Mouse (Mus musculus) erythroblast, embryonic 14.5 days (primary cell): ENCODE measurements around the gene Mlycd.

ENCODE experiments used
- GATA1 ChIP-seq: IDR thresholded peaks from 2 replicates; pipeline ENCODE4 v1.6.1; 2012; ENCODE audit warnings: low read length, inconsistent platforms, mixed read lengths
- TAL1 ChIP-seq: IDR thresholded peaks from 3 replicates; pipeline ENCODE4 v1.6.1; 2012; ENCODE audit warnings: low read length, inconsistent platforms, mixed read lengths

DNA sequence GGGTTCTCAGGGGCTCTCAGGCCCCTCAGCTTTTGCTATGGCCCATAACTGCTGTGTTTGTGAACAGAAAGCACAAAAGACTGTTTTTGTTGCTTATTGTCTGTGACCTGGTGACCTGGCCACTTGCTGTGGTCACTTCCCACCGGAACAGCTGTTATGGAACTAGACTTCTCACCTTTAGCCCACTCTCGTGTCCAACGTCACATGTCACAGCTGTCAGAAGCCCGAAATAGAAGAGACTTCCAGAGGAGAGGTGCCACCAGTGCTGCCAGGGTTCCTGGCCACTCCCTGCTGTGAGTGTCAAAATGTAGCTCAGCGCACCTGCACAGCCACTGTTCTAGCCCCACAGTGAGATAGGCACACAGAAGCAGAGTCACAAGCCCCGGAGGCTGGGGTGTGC, 4.6 kb downstream of the Mlycd start:
- TF ChIP-seq TAL1 (no peak), GATA1 (no peak)
